Mouse (Mus musculus): ENCODE results near the gene Cpsf4.
"Not testable (repeated sequence)": the region's sequence is repeated elsewhere in the genome, so short reads cannot be mapped to it uniquely, and the experiment has no call there.

The Cpsf4 gene

DNA sequence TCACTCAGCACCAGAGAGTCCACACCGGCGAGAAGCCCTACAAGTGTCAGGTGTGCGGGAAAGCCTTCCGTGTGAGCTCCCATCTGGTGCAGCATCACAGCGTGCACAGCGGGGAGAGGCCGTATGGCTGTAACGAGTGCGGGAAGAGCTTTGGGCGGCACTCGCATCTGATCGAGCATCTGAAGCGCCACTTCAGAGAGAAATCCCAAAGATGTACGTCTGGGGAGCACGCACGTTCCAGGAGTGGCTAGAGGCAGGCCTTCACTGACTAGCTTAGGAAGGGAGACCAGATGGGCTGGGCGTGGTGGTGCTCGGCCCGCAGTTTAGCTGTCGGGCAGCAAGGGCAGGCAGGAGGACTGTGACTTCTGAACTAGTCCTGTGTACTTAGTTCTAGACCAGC lies 51.7 kb downstream of the Cpsf4 start:
- no peak for TF ChIP-seq NANOG (IDR thresholded peaks at IDR 0.05; ENCODE audit: borderline replicate concordance, low read length)
- no peak for TF ChIP-seq CTCF (conservative IDR thresholded peaks at IDR 0.05; ENCODE audit: low read length)
- TF ChIP-seq POU5F1 (IDR thresholded peaks at IDR 0.05; ENCODE audit: borderline replicate concordance, low read length): no peak
- peaks cover 91% of the 10 kb centered on the region for H3K4me1 ChIP-seq (replicated peaks; ENCODE audit: low read depth, low read length)
- no peaks in the 10 kb centered on the region for H3K9me3 ChIP-seq (ENCODE audit: low read length)
- H3K27me3 ChIP-seq (ENCODE audit: insufficient read depth, low read length): no peaks in the 10 kb centered on the region
- H3K36me3 ChIP-seq (ENCODE audit: insufficient read depth, low read length): peaks cover 45% of the 10 kb centered on the region
- peak overlapping the region; percentile 72 for H3K4me3 ChIP-seq (replicated peaks; ENCODE audit: low read length)

DNA sequence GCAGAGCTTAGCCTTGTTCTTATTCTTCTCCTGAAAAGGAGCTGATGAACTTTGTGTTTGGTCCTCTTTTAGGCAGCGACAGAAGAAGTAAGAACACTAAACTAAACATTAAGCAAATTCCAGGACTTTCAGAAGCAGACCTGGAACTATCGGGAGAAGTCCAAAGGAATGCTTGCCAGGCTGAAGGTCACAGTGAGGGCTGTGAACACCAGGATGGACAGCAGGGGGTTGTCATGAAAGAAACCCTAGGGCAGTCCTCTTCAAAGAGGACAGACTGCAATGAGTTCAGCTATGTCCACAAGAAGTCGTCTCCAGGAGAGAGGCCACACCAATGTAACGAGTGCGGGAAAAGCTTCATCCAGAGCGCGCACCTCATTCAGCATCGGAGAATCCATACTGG lies 53.0 kb downstream of the Cpsf4 start:
- H3K36me3 ChIP-seq (ENCODE audit: insufficient read depth, low read length): peaks cover 43% of the 10 kb centered on the region

DNA sequence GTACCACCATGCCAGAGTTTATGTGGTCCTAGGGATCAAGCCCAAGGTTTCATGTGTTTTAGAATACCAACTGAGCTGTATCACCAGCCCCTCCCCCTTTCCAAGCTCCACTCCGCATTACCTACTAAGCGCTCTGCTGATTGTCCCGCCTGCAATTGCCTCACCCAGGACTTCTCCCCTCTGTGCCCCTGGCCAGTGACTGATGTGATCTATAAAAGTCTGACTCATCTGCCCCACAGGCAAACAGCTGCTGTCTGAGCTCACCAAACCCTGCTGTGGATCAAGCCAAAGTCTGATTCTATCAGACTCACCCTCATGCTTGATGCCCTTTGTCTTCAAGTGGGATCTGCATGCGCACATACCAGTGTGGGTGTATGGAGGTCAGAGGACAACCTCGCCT lies 55.8 kb downstream of the Cpsf4 start:
- Histone ChIP-seq H3K27me3 (ENCODE audit: insufficient read depth, low read length) (no peaks in the 10 kb centered on the region), H3K9me3 (ENCODE audit: low read length) (no peaks in the 10 kb centered on the region), H3K4me3 (replicated peaks; ENCODE audit: low read length) (peak overlapping the region; percentile 35), H3K36me3 (ENCODE audit: insufficient read depth, low read length) (peaks cover 34% of the 10 kb centered on the region), H3K4me1 (replicated peaks; ENCODE audit: low read depth, low read length) (peaks cover 58% of the 10 kb centered on the region)
- TF ChIP-seq NANOG (IDR thresholded peaks at IDR 0.05; ENCODE audit: borderline replicate concordance, low read length): no peak
- TF ChIP-seq POU5F1 (IDR thresholded peaks at IDR 0.05; ENCODE audit: borderline replicate concordance, low read length): no peak
- TF ChIP-seq CTCF (conservative IDR thresholded peaks at IDR 0.05; ENCODE audit: low read length): no peak

More for the DNA sequence above, 53.0 kb downstream of the Cpsf4 start:
- Histone ChIP-seq H3K4me1 (replicated peaks; ENCODE audit: low read depth, low read length) (peaks cover 81% of the 10 kb centered on the region), H3K9me3 (ENCODE audit: low read length) (no peaks in the 10 kb centered on the region), H3K4me3 (replicated peaks; ENCODE audit: low read length) (0 out of 2 replicates have a peak overlapping the region, but pooled peaks have one; percentile 14), H3K27me3 (ENCODE audit: insufficient read depth, low read length) (no peaks in the 10 kb centered on the region)
- TF ChIP-seq NANOG (IDR thresholded peaks at IDR 0.05; ENCODE audit: borderline replicate concordance, low read length) (no peak), CTCF (conservative IDR thresholded peaks at IDR 0.05; ENCODE audit: low read length) (no peak), POU5F1 (IDR thresholded peaks at IDR 0.05; ENCODE audit: borderline replicate concordance, low read length) (no peak)

DNA sequence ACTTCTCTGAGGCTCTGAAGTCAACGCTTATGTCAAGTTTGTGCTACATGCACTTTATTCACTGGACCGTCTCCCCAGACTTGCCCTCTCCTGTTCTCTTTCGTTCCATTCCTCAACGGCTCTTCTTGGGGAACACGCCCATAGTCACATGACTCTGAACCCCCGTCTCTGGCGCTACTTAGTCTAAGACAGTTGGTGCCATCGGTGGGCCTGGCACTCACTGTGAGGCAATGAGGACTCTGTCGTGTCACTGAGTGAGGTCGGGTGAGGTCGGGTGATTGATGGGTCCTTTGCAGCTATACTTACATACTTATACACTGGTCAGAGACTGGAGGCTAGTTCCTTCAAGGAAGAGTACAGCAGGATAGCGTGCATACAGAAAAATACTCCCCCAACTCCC lies 56.4 kb downstream of the Cpsf4 start:
- Histone ChIP-seq H3K27me3 (ENCODE audit: insufficient read depth, low read length) (no peaks in the 10 kb centered on the region), H3K4me1 (replicated peaks; ENCODE audit: low read depth, low read length) (peaks cover 52% of the 10 kb centered on the region), H3K9me3 (ENCODE audit: low read length) (no peaks in the 10 kb centered on the region), H3K4me3 (replicated peaks; ENCODE audit: low read length) (peak overlapping the region; percentile 35), H3K36me3 (ENCODE audit: insufficient read depth, low read length) (peaks cover 31% of the 10 kb centered on the region)
- no peak for TF ChIP-seq CTCF (conservative IDR thresholded peaks at IDR 0.05; ENCODE audit: low read length)
- TF ChIP-seq POU5F1 (IDR thresholded peaks at IDR 0.05; ENCODE audit: borderline replicate concordance, low read length): no peak
- no peak for TF ChIP-seq NANOG (IDR thresholded peaks at IDR 0.05; ENCODE audit: borderline replicate concordance, low read length)

DNA sequence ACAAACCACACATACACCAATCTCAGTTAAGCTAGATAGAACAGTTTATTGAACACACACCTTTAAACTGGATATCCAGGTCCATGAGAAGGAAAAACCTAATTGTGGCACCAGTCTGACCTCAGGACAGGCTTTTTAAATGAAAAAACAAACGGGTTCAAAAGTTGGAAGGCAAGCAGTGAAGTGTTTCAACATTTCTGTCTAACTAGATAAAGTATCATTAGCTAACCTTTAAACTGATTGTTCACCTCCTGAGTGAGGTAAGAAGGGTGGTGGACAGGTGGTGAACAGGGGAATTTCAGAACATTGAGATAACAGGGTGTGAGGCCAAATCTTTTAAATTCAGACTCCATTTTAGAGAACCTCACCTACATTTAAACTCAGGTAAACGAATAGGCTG lies 59.4 kb downstream of the Cpsf4 start:
- no peak for TF ChIP-seq POU5F1 (IDR thresholded peaks at IDR 0.05; ENCODE audit: borderline replicate concordance, low read length)
- no peak for TF ChIP-seq NANOG (IDR thresholded peaks at IDR 0.05; ENCODE audit: borderline replicate concordance, low read length)
- TF ChIP-seq CTCF (conservative IDR thresholded peaks at IDR 0.05; ENCODE audit: low read length): no peak
- Histone ChIP-seq H3K9me3 (ENCODE audit: low read length) (no peaks in the 10 kb centered on the region), H3K4me3 (replicated peaks; ENCODE audit: low read length) (no peak overlapping the region), H3K4me1 (replicated peaks; ENCODE audit: low read depth, low read length) (peaks cover 33% of the 10 kb centered on the region), H3K27me3 (ENCODE audit: insufficient read depth, low read length) (no peaks in the 10 kb centered on the region), H3K36me3 (ENCODE audit: insufficient read depth, low read length) (peaks cover 7% of the 10 kb centered on the region)

DNA sequence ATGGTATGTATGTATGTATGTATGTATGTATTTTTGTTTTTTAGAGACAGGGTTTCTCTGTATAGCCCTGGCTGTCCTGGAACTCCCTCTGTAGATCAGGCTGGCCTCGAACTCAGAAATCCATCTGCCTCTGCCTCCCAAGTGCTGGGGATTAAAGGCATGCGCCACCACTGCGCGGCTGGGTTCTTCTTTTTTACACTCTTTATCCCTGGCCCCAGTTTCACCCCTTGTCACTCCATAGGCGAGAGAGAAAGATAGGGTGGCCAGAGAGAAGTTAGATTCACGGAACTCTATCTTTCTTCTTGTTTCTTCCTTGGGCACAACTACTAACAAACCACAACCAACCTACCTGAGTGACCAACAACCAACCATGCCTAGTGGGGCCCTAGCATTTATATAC lies 62.3 kb downstream of the Cpsf4 start:
- not testable (repeated sequence) for H3K9me3 ChIP-seq (ENCODE audit: low read length); H3K4me3 ChIP-seq (replicated peaks; ENCODE audit: low read length); H3K27me3 ChIP-seq (ENCODE audit: insufficient read depth, low read length)
- Histone ChIP-seq H3K36me3 (ENCODE audit: insufficient read depth, low read length) (peaks cover 15% of the 10 kb centered on the region), H3K4me1 (replicated peaks; ENCODE audit: low read depth, low read length) (peaks cover 29% of the 10 kb centered on the region)

DNA sequence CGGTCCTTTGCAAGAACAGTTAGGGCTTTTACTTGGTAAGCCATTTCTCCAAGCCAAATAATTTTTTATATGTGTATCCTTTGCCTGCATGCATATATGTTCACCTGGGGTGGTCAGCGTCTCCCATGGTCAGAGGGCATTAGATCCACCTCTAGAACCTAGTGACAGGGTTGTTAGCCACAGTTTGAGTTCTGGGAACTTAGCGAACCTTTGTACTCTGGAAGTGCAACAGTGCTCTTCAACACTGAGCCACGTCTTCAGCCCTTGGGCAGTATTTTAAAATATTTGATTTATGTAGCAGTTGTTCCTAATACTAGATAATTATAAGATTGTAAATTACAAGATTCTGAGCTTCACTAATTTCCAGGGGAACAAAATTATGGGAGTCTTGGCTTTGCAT lies 63.6 kb downstream of the Cpsf4 start:
- no peaks in the 10 kb centered on the region for H3K9me3 ChIP-seq (ENCODE audit: low read length)
- peaks cover 40% of the 10 kb centered on the region for H3K4me1 ChIP-seq (replicated peaks; ENCODE audit: low read depth, low read length)
- TF ChIP-seq CTCF (conservative IDR thresholded peaks at IDR 0.05; ENCODE audit: low read length) (no peak), POU5F1 (IDR thresholded peaks at IDR 0.05; ENCODE audit: borderline replicate concordance, low read length) (no peak), NANOG (IDR thresholded peaks at IDR 0.05; ENCODE audit: borderline replicate concordance, low read length) (no peak)
- peak overlapping the region; percentile 98 for H3K4me3 ChIP-seq (replicated peaks; ENCODE audit: low read length)
- H3K36me3 ChIP-seq (ENCODE audit: insufficient read depth, low read length): peaks cover 29% of the 10 kb centered on the region
- H3K27me3 ChIP-seq (ENCODE audit: insufficient read depth, low read length): no peaks in the 10 kb centered on the region

DNA sequence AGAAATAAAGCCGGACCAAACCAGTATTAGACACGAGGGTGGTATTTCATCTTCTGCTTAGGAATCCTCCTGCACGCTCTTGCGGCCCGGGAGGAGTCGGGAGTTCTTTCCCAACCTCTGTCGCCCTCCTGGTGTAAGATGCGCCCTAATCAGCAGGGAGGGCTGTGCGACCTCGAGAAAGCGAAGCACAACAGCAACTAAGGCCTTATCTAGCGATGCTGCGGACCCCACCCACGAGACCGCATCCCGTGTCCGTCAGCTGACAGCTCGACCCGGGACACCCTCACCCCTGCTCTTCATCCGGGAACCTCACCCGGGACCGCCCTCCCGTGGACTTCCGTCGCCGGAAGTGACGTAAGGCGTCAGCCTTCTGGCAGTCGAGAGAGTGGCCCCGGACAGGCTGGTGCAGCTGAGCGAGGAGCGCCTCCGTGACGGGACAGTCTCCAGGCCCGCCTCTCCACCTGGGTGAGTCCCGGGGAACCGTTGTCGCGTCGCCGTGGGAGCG lies 64.4 kb downstream of the Cpsf4 start, which contains the start of gene Zfp655:
TSS of gene Zfp655 (plus strand) at position 349 of the 505 bp plus-strand sequence.
- Histone ChIP-seq H3K4me3 (replicated peaks; ENCODE audit: low read length) (peak within 1 kb of the TSS; percentile 98), H3K27me3 (ENCODE audit: insufficient read depth, low read length) (no peaks in the 10 kb centered on the region), H3K36me3 (ENCODE audit: insufficient read depth, low read length) (peaks cover 35% of the 10 kb centered on the region), H3K4me1 (replicated peaks; ENCODE audit: low read depth, low read length) (peaks cover 43% of the 10 kb centered on the region), H3K9me3 (ENCODE audit: low read length) (no peaks in the 10 kb centered on the region)
- TF ChIP-seq POU5F1 (IDR thresholded peaks at IDR 0.05; ENCODE audit: borderline replicate concordance, low read length): no peak
- no peak for TF ChIP-seq CTCF (conservative IDR thresholded peaks at IDR 0.05; ENCODE audit: low read length)
- no peak for TF ChIP-seq NANOG (IDR thresholded peaks at IDR 0.05; ENCODE audit: borderline replicate concordance, low read length)
